Mouse (Mus musculus) embryonic fibroblast, embryonic 13.5 days (primary cell): ENCODE measurements around the gene Snrpd3.

ENCODE experiments used
- CTCF ChIP-seq: IDR thresholded peaks from 2 replicates; pipeline ENCODE4 v1.5.1; 2011; ENCODE audit warnings: mild to moderate bottlenecking, control low read depth, low read length, moderate library complexity, borderline replicate concordance; ENCODE audit not compliant: insufficient read depth
- POLR2A ChIP-seq: IDR thresholded peaks from 2 replicates; pipeline ENCODE4 v1.6.1; 2011; ENCODE audit warnings: low read depth, mild to moderate bottlenecking, control low read depth, low read length, moderate library complexity

- no peak for TF ChIP-seq CTCF
- no peak for TF ChIP-seq POLR2A
Measured at GRCm38 (mm10) chr10:75559041-75559675, 41.8 kb downstream of the Snrpd3 start.
